ENCODE assay signal across 21 mouse cellular contexts in the genomic region with DNA sequence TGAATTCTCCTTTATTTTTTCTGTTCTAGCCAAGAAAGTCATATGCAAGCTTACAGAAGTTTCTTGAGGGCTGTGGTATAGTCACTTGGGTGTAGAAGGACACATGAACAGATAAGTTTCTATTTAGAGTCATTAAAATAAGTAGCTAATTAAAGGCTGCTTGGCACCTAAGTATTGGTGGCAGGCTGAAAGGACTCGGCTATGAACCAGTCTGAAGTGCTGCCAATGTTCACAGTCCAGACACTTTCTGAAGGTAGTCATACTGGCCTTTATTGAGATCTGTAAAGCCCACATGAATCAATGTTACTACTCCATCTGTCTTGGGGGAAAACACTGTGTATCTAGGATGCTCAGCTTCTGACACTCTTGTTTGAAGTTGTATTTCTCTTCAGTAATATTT.
DNase-seq lines count a peak whose midpoint lies in the region; ATAC-seq and TF ChIP-seq lines count a peak whose summit lies in the region.
"Had no signal": no experiment of that assay in that cellular context is flagged by ENCODE, and none has a peak within 500 bp of the region (broad histone marks: within the 10 kb centered on the region; RNA-seq: fewer than 3 reads in every experiment).

No protein-coding gene starts in this region.

- peak; percentile 66 for ATAC-seq in forebrain, embryonic 15.5 days (replicated peaks)
- ATAC-seq in forebrain, embryonic 11.5 days (replicated peaks; ENCODE audit: low FRiP score): no peak
- ATAC-seq in forebrain, postnatal 0 days: no peak
- ATAC-seq: CD4-positive, CD25-positive, alpha-beta regulatory T cell, adult 4 months; hindbrain, embryonic 16.5 days; intestine, embryonic 15.5 days had no signal

- H3K4me1 ChIP-seq in forebrain, embryonic 15.5 days: peaks cover 8% of the 10 kb centered on the region; the same call in 1 of the 2 replicates
- H3K4me1 ChIP-seq in forebrain, embryonic 11.5 days (replicated peaks; ENCODE audit: control insufficient read depth, insufficient read depth, low read length): no peaks in the 10 kb centered on the region
- H3K4me1 ChIP-seq in heart, adult 2 months (ENCODE audit: control insufficient read depth, insufficient read depth, low read length): no peaks in the 10 kb centered on the region; the same call in 1 of the 2 replicates
- H3K4me1 ChIP-seq in forebrain, postnatal 0 days (ENCODE audit: insufficient read depth): no peaks in the 10 kb centered on the region
- H3K4me1 ChIP-seq: hindbrain, embryonic 10.5 days; hindbrain, embryonic 13.5 days; intestine, embryonic 15.5 days had no signal

- TF ChIP-seq POLR2A in heart, adult 2 months (IDR thresholded peaks at IDR 0.05; ENCODE audit: insufficient read depth, low read depth, low read length): no peak

- no peak overlapping the region for H3K4me3 ChIP-seq in forebrain, embryonic 15.5 days
- H3K4me3 ChIP-seq in forebrain, embryonic 11.5 days (ENCODE audit: low read depth, low read length): no peak overlapping the region
- H3K4me3 ChIP-seq in heart, adult 2 months: no peak overlapping the region
- no peak overlapping the region for H3K4me3 ChIP-seq in forebrain, postnatal 0 days (ENCODE audit: low read depth, low read length)
- H3K4me3 ChIP-seq: hindbrain, embryonic 10.5 days; hindbrain, embryonic 13.5 days; intestine, embryonic 15.5 days had no signal

- no peaks in the 10 kb centered on the region for H3K36me3 ChIP-seq in forebrain, embryonic 15.5 days
- H3K36me3 ChIP-seq in forebrain, embryonic 11.5 days (ENCODE audit: control insufficient read depth, insufficient read depth, low read length): no peaks in the 10 kb centered on the region
- H3K36me3 ChIP-seq in heart, adult 2 months (ENCODE audit: control insufficient read depth, insufficient read depth, low read length): no peaks in the 10 kb centered on the region; the same call in 1 of the 2 replicates
- no peaks in the 10 kb centered on the region for H3K36me3 ChIP-seq in forebrain, postnatal 0 days (ENCODE audit: insufficient read depth)
- H3K36me3 ChIP-seq: hindbrain, embryonic 10.5 days; hindbrain, embryonic 13.5 days; intestine, embryonic 15.5 days had no signal

- intact Hi-C loops in heart, adult 2 months (cut with DNase I): no loop called here

- H3K4me2 ChIP-seq in forebrain, embryonic 15.5 days (replicated peaks): no peak overlapping the region
- H3K4me2 ChIP-seq in forebrain, embryonic 11.5 days (ENCODE audit: low read depth, low read length, severe bottlenecking): no peak overlapping the region
- no peak overlapping the region for H3K4me2 ChIP-seq in forebrain, postnatal 0 days (ENCODE audit: low read depth)
- H3K4me2 ChIP-seq: heart, embryonic 11.5 days; hindbrain, embryonic 13.5 days; intestine, embryonic 15.5 days had no signal

- no peaks in the 10 kb centered on the region for H3K27me3 ChIP-seq in forebrain, embryonic 15.5 days
- no peaks in the 10 kb centered on the region for H3K27me3 ChIP-seq in forebrain, embryonic 11.5 days (ENCODE audit: control insufficient read depth, insufficient read depth, low read length)
- no peaks in the 10 kb centered on the region for H3K27me3 ChIP-seq in heart, adult 2 months (ENCODE audit: control insufficient read depth, insufficient read depth, low read length)
- H3K27me3 ChIP-seq in forebrain, postnatal 0 days (ENCODE audit: insufficient read depth, low read length): no peaks in the 10 kb centered on the region
- H3K27me3 ChIP-seq: hindbrain, embryonic 13.5 days; intestine, embryonic 15.5 days had no signal

- TF ChIP-seq EP300 in heart, adult 2 months (IDR thresholded peaks at IDR 0.05; ENCODE audit: insufficient read depth, low read depth, low read length): no peak

- H3K9ac ChIP-seq in forebrain, embryonic 15.5 days (replicated peaks): no peak overlapping the region
- no peak overlapping the region for H3K9ac ChIP-seq in forebrain, embryonic 11.5 days (ENCODE audit: low read length)
- H3K9ac ChIP-seq in heart, adult 2 months (ENCODE audit: low read depth, low read length): no peak overlapping the region
- no peak overlapping the region for H3K9ac ChIP-seq in forebrain, postnatal 0 days
- H3K9ac ChIP-seq: hindbrain, embryonic 13.5 days; intestine, embryonic 15.5 days had no signal

- H3K79me2 ChIP-seq in heart, adult 2 months (replicated peaks; ENCODE audit: control insufficient read depth, insufficient read depth, low read length): no peaks in the 10 kb centered on the region

- DNase-seq in forebrain, embryonic 11.5 days (ENCODE audit: low spot score): no peak
- DNase-seq in heart, adult 2 months: peak in 1 of 2 experiments; percentile 18
- no peak for DNase-seq in heart, adult 8-10 months (ENCODE audit: low spot score)
- peak; percentile 9 for DNase-seq in forebrain, postnatal 0 days
- DNase-seq in ovary, adult 18-20 months (ENCODE audit: low spot score): no peak
- DNase-seq: adrenal gland, adult 2 months; adrenal gland, postnatal 14 days; cerebellum, adult 11-12 months; cerebellum, adult 8-10 months; cerebellum, postnatal 10 days; gastrocnemius, postnatal 10 days; heart, adult 11 months; kidney, adult 11 months; kidney, adult 8-10 months had no signal

- no peak overlapping the region for H3K27ac ChIP-seq in forebrain, embryonic 15.5 days (replicated peaks)
- H3K27ac ChIP-seq in forebrain, embryonic 11.5 days (ENCODE audit: low read depth, low read length): no peak overlapping the region
- peak overlapping the region; percentile 54 for H3K27ac ChIP-seq in heart, adult 2 months
- no peak overlapping the region for H3K27ac ChIP-seq in forebrain, postnatal 0 days (ENCODE audit: low read depth, low read length)
- H3K27ac ChIP-seq: hindbrain, embryonic 10.5 days; hindbrain, embryonic 13.5 days; intestine, embryonic 15.5 days had no signal

- no peaks in the 10 kb centered on the region for H3K9me3 ChIP-seq in forebrain, embryonic 15.5 days
- no peaks in the 10 kb centered on the region for H3K9me3 ChIP-seq in forebrain, embryonic 11.5 days (ENCODE audit: control insufficient read depth, low read length)
- H3K9me3 ChIP-seq in forebrain, postnatal 0 days (ENCODE audit: low read length): no peaks in the 10 kb centered on the region
- H3K9me3 ChIP-seq: hindbrain, embryonic 10.5 days; hindbrain, embryonic 13.5 days; intestine, embryonic 15.5 days had no signal

- no peak for TF ChIP-seq CTCF in heart, adult 2 months (IDR thresholded peaks at IDR 0.05)
- no peak for TF ChIP-seq CTCF in forebrain, postnatal 0 days (IDR thresholded peaks at IDR 0.05; ENCODE audit: low read depth)

- 18% methylated on average over 1 of the region's 1 CpGs for WGBS in forebrain, embryonic 15.5 days
- 73% methylated on average over 1 of the region's 1 CpGs for WGBS in forebrain, embryonic 11.5 days
- WGBS in heart, adult 2 months: 46% methylated on average over 1 of the region's 1 CpGs
- 25% methylated on average over 1 of the region's 1 CpGs for WGBS in forebrain, postnatal 0 days
